Mouse (Mus musculus) liver, postnatal 0 days (tissue): ENCODE measurements around the gene Rbms3. TPM values are rescaled to one million over a fixed set of nuclear protein-coding genes. Genes with fewer than 3 reads are reported as not detected.

Experiments used
- ATAC-seq: fragments of 200-750 bp; cut with Nextera tagmentation; 2 replicates; pipeline ENCODE4 v1.8.0; 2017; ENCODE audit warnings: mild to moderate bottlenecking, moderate library complexity
- DNase-seq: peaks from one replicate; pipeline ENCODE4 v3.0.0-alpha.2; 2016
- H3K27ac ChIP-seq: fragments of 300-500 bp; sonication (generic); 2 replicates; pipeline ENCODE4 v1.5.1; 2014; ENCODE audit warnings: antibody characterized with exemption, moderate library complexity, mild to moderate bottlenecking, low read depth
- H3K27me3 ChIP-seq: fragments of 300-500 bp; sonication (generic); 2 replicates; pipeline ENCODE4 v1.6.1; 2014; ENCODE audit warnings: low read length, control low read depth, mixed read lengths; ENCODE audit not compliant: insufficient read depth
- H3K36me3 ChIP-seq: fragments of 300-500 bp; sonication (generic); replicated peaks from 2 replicates; pipeline ENCODE4 v1.6.1; 2014; ENCODE audit warnings: mild to moderate bottlenecking, control low read depth, low read length, moderate library complexity, mixed read lengths; ENCODE audit not compliant: insufficient read depth
- H3K4me1 ChIP-seq: fragments of 300-500 bp; sonication (generic); 2 replicates; pipeline ENCODE4 v1.6.1; 2014; ENCODE audit warnings: antibody characterized with exemption, mild to moderate bottlenecking, control low read depth; ENCODE audit not compliant: insufficient read depth
- H3K4me2 ChIP-seq: fragments of 300-500 bp; sonication (generic); 2 replicates; pipeline ENCODE4 v1.6.1; 2014; ENCODE audit warnings: low read depth, mild to moderate bottlenecking, low read length, moderate library complexity, mixed read lengths
- H3K4me3 ChIP-seq: fragments of 300-500 bp; sonication (generic); 2 replicates; pipeline ENCODE4 v1.5.1; 2014; ENCODE audit warnings: low read depth, low read length
- H3K9ac ChIP-seq: fragments of 300-500 bp; sonication (generic); replicated peaks from 2 replicates; pipeline ENCODE4 v1.6.1; 2014; ENCODE audit warnings: mild to moderate bottlenecking, moderate library complexity
- H3K9me3 ChIP-seq: fragments of 300-500 bp; sonication (generic); 2 replicates; pipeline ENCODE4 v1.6.1; 2016; ENCODE audit warnings: mild to moderate bottlenecking, control low read depth, low read length, mixed read lengths
- CTCF ChIP-seq: sonication (generic); IDR thresholded peaks from 2 replicates; pipeline ENCODE4 v1.5.1; 2016; ENCODE audit warnings: antibody characterized with exemption, low read depth
- EP300 ChIP-seq: IDR thresholded peaks from 2 replicates; pipeline ENCODE4 v1.6.1; 2016; ENCODE audit warnings: antibody characterized with exemption, low read depth, mild to moderate bottlenecking
- WGBS: fragments of 180-500 bp; shearing (Covaris S2); extraction: QIAGEN DNeasy Blood & Tissue Kit; methylation state at CpG from one replicate; pipeline ENCODE4 v1.1.7; 2014; ENCODE audit not compliant: insufficient replicate concordance; 5-methylcytosine and 5-hydroxymethylcytosine counted together
- polyA plus RNA-seq: library from polyadenylated mRNA; unstranded; fragments of >200 nt; fragmentation: Nextera tagmentation; extraction: Ambion mirVana; gene quantifications from 2 replicates; pipeline ENCODE4 v1.2.1, GENCODE M21; 2015

Gene Rbms3
- polyA plus RNA-seq, 1 experiment from 2014 or later: 2.8 TPM

DNA sequence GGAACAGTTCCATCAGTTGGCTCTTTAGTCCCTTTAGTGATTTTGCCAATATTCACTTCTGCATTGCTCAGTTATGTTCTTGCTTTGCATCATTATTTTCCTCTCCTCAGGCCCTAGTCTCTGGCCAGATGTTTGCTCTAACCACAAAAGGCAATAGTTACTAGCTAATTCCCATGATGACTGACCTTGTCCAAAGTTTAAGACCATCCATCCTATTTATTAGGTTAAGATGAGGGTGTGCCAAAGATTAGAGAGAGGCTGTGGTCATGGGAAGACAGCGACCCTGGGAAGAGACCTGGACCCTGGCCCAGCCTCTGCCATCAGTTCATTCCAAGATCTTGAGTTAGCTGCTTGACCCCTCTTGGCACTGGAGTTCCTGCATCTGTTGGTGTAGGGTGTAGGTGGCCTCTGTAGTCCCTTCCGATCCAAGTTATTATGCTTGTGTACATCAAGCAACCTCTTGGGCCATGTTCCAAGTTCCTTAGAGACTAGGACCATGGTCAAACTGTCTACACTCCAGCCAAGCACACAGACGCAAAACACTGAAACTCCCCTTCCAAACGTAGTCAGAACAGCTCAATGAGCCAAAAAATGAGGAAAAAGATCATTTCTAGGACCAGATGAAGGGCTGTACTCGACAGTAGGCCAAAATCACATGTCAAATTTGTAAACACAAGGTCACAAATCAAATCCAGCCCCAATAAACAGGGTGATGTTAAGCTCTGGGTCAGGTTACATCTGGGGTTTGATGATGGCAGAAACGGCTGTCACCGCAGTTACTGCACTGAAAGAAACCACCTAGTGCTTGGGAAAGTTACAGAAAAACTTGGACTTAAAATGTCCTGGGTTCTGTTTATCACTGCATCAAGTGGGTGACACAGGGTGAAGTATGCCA, 782.2 kb downstream of the Rbms3 start:
- WGBS: 62% methylated on average over 7 of the region's 7 CpGs
- Histone ChIP-seq H3K9ac (no peak overlapping the region), H3K27me3 (no peaks in the 10 kb centered on the region), H3K4me2 (no peak overlapping the region), H3K27ac (no peak overlapping the region), H3K4me3 (no peak overlapping the region), H3K4me1 (no peaks in the 10 kb centered on the region), H3K9me3 (no peaks in the 10 kb centered on the region), H3K36me3 (no peaks in the 10 kb centered on the region)
- ATAC-seq: no peak
- no peak; the same call in 1 of the 2 replicates for TF ChIP-seq EP300
- TF ChIP-seq CTCF: no peak
- DNase-seq: peak; percentile 22

- no peaks in the 10 kb centered on the region for H3K4me1 ChIP-seq
- ATAC-seq (no peak), DNase-seq (no peak)
- no peak overlapping the region for H3K27ac ChIP-seq
- no peaks in the 10 kb centered on the region for H3K27me3 ChIP-seq
- WGBS: 80% methylated on average over 8 of the region's 8 CpGs
- H3K4me2 ChIP-seq: no peak overlapping the region
- no peaks in the 10 kb centered on the region for H3K36me3 ChIP-seq
- H3K9ac ChIP-seq: no peak overlapping the region
- TF ChIP-seq CTCF (no peak), EP300 (no peak)
- no peak overlapping the region for H3K4me3 ChIP-seq
- H3K9me3 ChIP-seq: no peaks in the 10 kb centered on the region
Observed at GRCm38 (mm10) chr9:116834949-116835348, 794.8 kb downstream of the Rbms3 start.

GRCm38 (mm10) chr9:116833677-116834076, 796.0 kb downstream of the Rbms3 start:
- ATAC-seq: no peak

DNA sequence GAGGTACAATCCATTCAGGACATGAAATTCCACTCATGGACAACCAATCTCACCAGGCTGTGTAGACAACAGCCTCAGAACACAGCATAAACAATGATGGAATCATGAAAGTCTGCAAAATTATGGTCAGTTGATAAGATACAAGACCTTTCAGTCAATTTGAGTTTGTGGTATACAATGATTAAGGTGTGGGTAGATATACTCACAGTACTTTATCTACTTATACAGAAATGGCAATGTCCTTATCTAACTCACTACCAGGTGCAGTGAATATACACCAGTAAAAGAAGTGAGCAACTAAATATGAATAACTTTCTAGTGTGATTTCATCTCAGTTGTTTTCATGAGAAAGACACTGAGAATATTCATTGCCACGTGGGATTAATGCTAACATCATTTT, 796.9 kb downstream of the Rbms3 start:
- WGBS: 52% methylated on average over 1 of the region's 1 CpGs
- ATAC-seq: no peak

More at GRCm38 (mm10) chr9:116833677-116834076, 796.0 kb downstream of the Rbms3 start:
- TF ChIP-seq EP300: no peak
- TF ChIP-seq CTCF: no peak
- Histone ChIP-seq H3K4me2 (no peak overlapping the region), H3K4me1 (no peaks in the 10 kb centered on the region), H3K9me3 (no peaks in the 10 kb centered on the region), H3K27me3 (no peaks in the 10 kb centered on the region), H3K9ac (no peak overlapping the region), H3K4me3 (no peak overlapping the region), H3K27ac (no peak overlapping the region), H3K36me3 (no peaks in the 10 kb centered on the region)
- DNase-seq: no peak
- whole genome bisulfite sequencing: 82% methylated on average over 7 of the region's 7 CpGs

DNA sequence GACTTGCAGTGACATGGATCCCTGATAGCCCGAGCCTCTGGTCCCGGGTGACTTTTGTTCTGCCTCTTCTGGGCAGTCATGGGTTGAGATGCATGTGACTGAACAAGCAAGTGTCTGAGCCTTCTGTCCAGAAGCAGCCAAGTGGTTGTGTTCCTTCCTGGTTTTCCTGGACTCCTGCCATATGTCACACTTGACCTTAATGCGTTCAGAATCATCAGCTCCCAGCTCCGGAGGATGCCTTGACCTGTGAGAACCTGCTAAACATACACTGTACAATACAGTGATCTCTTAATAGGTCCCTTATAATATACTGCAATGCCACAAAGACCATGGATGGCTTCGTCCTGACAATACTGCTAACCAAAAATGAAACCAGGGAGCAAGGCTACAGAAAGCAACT, 798.3 kb downstream of the Rbms3 start:
- TF ChIP-seq CTCF (no peak), EP300 (no peak)
- Histone ChIP-seq H3K9me3 (no peaks in the 10 kb centered on the region), H3K9ac (no peak overlapping the region), H3K27me3 (no peaks in the 10 kb centered on the region), H3K4me2 (no peak overlapping the region), H3K36me3 (no peaks in the 10 kb centered on the region), H3K4me1 (no peaks in the 10 kb centered on the region), H3K4me3 (no peak overlapping the region), H3K27ac (no peak overlapping the region)
- no peak for ATAC-seq
- 73% methylated on average over 5 of the region's 5 CpGs for WGBS
- DNase-seq: no peak

More for the DNA sequence above, 796.9 kb downstream of the Rbms3 start:
- Histone ChIP-seq H3K27me3 (no peaks in the 10 kb centered on the region), H3K9ac (no peak overlapping the region), H3K36me3 (no peaks in the 10 kb centered on the region), H3K4me1 (no peaks in the 10 kb centered on the region), H3K4me2 (no peak overlapping the region), H3K27ac (no peak overlapping the region), H3K4me3 (no peak overlapping the region), H3K9me3 (no peaks in the 10 kb centered on the region)
- DNase-seq: no peak
- TF ChIP-seq EP300 (no peak), CTCF (no peak)

- no peak overlapping the region for H3K27ac ChIP-seq
- no peaks in the 10 kb centered on the region for H3K27me3 ChIP-seq
- H3K4me1 ChIP-seq: no peaks in the 10 kb centered on the region
- H3K4me3 ChIP-seq: no peak overlapping the region
- ATAC-seq (no peak), DNase-seq (no peak)
- 65% methylated on average over 4 of the region's 4 CpGs for WGBS
- TF ChIP-seq CTCF (no peak), EP300 (peak; percentile 57; the same call in 1 of the 2 replicates)
- no peaks in the 10 kb centered on the region for H3K36me3 ChIP-seq
- no peaks in the 10 kb centered on the region for H3K9me3 ChIP-seq
- H3K9ac ChIP-seq: no peak overlapping the region
- H3K4me2 ChIP-seq: no peak overlapping the region
Observed at GRCm38 (mm10) chr9:116829929-116830328, 799.8 kb downstream of the Rbms3 start.
